Mouse (Mus musculus): ENCODE data around the gene Vmn1r126. TPM values are rescaled to one million over a fixed set of nuclear protein-coding genes. Genes with fewer than 3 reads are reported as not detected.
"Not testable (repeated sequence)": the region's sequence is repeated elsewhere in the genome, so short reads cannot be mapped to it uniquely, and the experiment has no call there.

Gene Vmn1r126
- not detected for total RNA-seq (2022)

- not testable (repeated sequence) for DNase-seq (ENCODE audit: low spot score in 2 of 2)
Measured at GRCm38 (mm10) chr7:21301367-21301766, at the start of gene Vmn1r126. Vmn1r126 (minus strand) TSS chr7:21301467.

- not testable (repeated sequence) for DNase-seq (ENCODE audit: low spot score in 2 of 2)
Measured at GRCm38 (mm10) chr7:21349073-21349472, 47.8 kb upstream of the Vmn1r126 start, which contains the start of gene Vmn1r128. Vmn1r128 (plus strand) TSS chr7:21349373.

- not testable (repeated sequence) for DNase-seq (ENCODE audit: low spot score in 2 of 2)
Measured at GRCm38 (mm10) chr7:21319761-21320160, 18.5 kb upstream of the Vmn1r126 start, which contains the start of gene Vmn1r127. Vmn1r127 (minus strand) TSS chr7:21319861.

GRCm38 (mm10) chr7:21271879-21272278 is 29.4 kb downstream of the Vmn1r126 start, which contains the start of gene Vmn1r125:
Vmn1r125 (plus strand) TSS chr7:21272179.
- not testable (repeated sequence) for DNase-seq (ENCODE audit: low spot score in 2 of 2)

GRCm38 (mm10) chr7:21260517-21260916 is 40.8 kb downstream of the Vmn1r126 start, which contains the start of gene Vmn1r124:
Vmn1r124 (minus strand) TSS chr7:21260617.
- not testable (repeated sequence) for DNase-seq (ENCODE audit: low spot score in 2 of 2)

Other genes starting within 250 kb of the Vmn1r126 start
- not detected for gene Vmn1r120, start 247.7 kb downstream of the Vmn1r126 start, total RNA-seq (2022)
- gene Vmn1r121, start 203.0 kb downstream of the Vmn1r126 start, total RNA-seq (2022) = not detected
- not detected for gene Vmn1r122, start 167.3 kb downstream of the Vmn1r126 start, total RNA-seq (2022)
- not detected for gene Vmn1r123, start 139.3 kb downstream of the Vmn1r126 start, total RNA-seq (2022)
- gene Gm5157, start 111.0 kb downstream of the Vmn1r126 start, total RNA-seq (2022) = not detected
- gene Vmn1r124, start 40.9 kb downstream of the Vmn1r126 start, total RNA-seq (2022) = not detected
- not detected for gene Vmn1r125, start 29.3 kb downstream of the Vmn1r126 start, total RNA-seq (2022)
- gene Vmn1r127, start 18.4 kb upstream of the Vmn1r126 start, total RNA-seq (2022) = not detected
- not detected for gene Vmn1r128, start 47.9 kb upstream of the Vmn1r126 start, total RNA-seq (2022)
- not detected for gene Vmn1r129, start 59.8 kb upstream of the Vmn1r126 start, total RNA-seq (2022)
- not detected for gene Gm6882, start 131.3 kb upstream of the Vmn1r126 start, total RNA-seq (2022)
- not detected for gene Vmn1r130, start 210.3 kb upstream of the Vmn1r126 start, total RNA-seq (2022)
- gene Vmn1r131, start 244.6 kb upstream of the Vmn1r126 start, total RNA-seq (2022) = not detected